Mouse (Mus musculus) forebrain, embryonic 13.5 days (tissue): Measurements from ENCODE around the gene Gadd45b. TPM values are rescaled to one million over a fixed set of nuclear protein-coding genes. Genes with fewer than 3 reads are reported as not detected.

Experiments
- polyA plus RNA-seq: library from polyadenylated mRNA; unstranded; fragments of >200 nt; fragmentation: Nextera tagmentation; extraction: Ambion mirVana; gene quantifications from 2 replicates; pipeline ENCODE4 v1.2.1, GENCODE M21; 2015

Gadd45b gene
- polyA plus RNA-seq, 1 experiment from 2014 or later = 4.9 TPM

Other genes starting within 250 kb of the Gadd45b start
- gene Mob3a, start 228.1 kb upstream of the Gadd45b start, polyA plus RNA-seq = 47.9 and 51.6 TPM in 2 replicates
- gene Izumo4, start 227.9 kb upstream of the Gadd45b start, polyA plus RNA-seq = 24.5 and 26.3 TPM in 2 replicates
- gene Ap3d1, start 187.8 kb upstream of the Gadd45b start, polyA plus RNA-seq = 80.2 and 82.9 TPM in 2 replicates
- gene Dot1l, start 174.9 kb upstream of the Gadd45b start, polyA plus RNA-seq = 19.9 and 21.1 TPM in 2 replicates
- 63.5 and 67.3 TPM in 2 replicates for gene Sf3a2, start 131.9 kb upstream of the Gadd45b start, polyA plus RNA-seq
- 141 and 151 TPM in 2 replicates for gene Plekhj1, start 131.4 kb upstream of the Gadd45b start, polyA plus RNA-seq
- 0.13 TPM in 1 of 2 replicates, not detected in the other for gene Amh, start 124.8 kb upstream of the Gadd45b start, polyA plus RNA-seq
- 0.26 TPM in 1 of 2 replicates, not detected in the other for gene Jsrp1, start 116.6 kb upstream of the Gadd45b start, polyA plus RNA-seq
- gene Oaz1, start 103.4 kb upstream of the Gadd45b start, polyA plus RNA-seq = 1,581 and 1,699 TPM in 2 replicates
- gene Lingo3, start 86.0 kb upstream of the Gadd45b start, polyA plus RNA-seq = 1.7 and 2.0 TPM in 2 replicates
- gene Lsm7, start 74.9 kb upstream of the Gadd45b start, polyA plus RNA-seq = 291 and 325 TPM in 2 replicates
- gene Sppl2b, start 74.8 kb upstream of the Gadd45b start, polyA plus RNA-seq = 40.1 and 45.3 TPM in 2 replicates
- gene Tmprss9, start 58.2 kb upstream of the Gadd45b start, polyA plus RNA-seq = 0.13 and 0.14 TPM in 2 replicates
- gene Timm13, start 29.1 kb upstream of the Gadd45b start, polyA plus RNA-seq = 356 and 364 TPM in 2 replicates
- gene Lmnb2, start 11.8 kb upstream of the Gadd45b start, polyA plus RNA-seq = 54.0 and 54.9 TPM in 2 replicates
- 14.8 and 17.6 TPM in 2 replicates for gene Gng7, start 84.9 kb downstream of the Gadd45b start, polyA plus RNA-seq
- gene Diras1, start 95.6 kb downstream of the Gadd45b start, polyA plus RNA-seq = 13.4 and 15.0 TPM in 2 replicates
- gene Slc39a3, start 107.4 kb downstream of the Gadd45b start, polyA plus RNA-seq = 33.4 and 37.8 TPM in 2 replicates
- gene Sgta, start 130.1 kb downstream of the Gadd45b start, polyA plus RNA-seq = 273 and 305 TPM in 2 replicates
- gene Thop1, start 140.0 kb downstream of the Gadd45b start, polyA plus RNA-seq = 55.8 and 60.5 TPM in 2 replicates
- 0.30 and 0.42 TPM in 2 replicates for gene Creb3l3, start 168.8 kb downstream of the Gadd45b start, polyA plus RNA-seq
- gene Map2k2, start 175.8 kb downstream of the Gadd45b start, polyA plus RNA-seq = 200 and 211 TPM in 2 replicates
- 10.4 and 10.6 TPM in 2 replicates for gene Zbtb7a, start 205.1 kb downstream of the Gadd45b start, polyA plus RNA-seq
- 54.2 and 57.0 TPM in 2 replicates for gene Pias4, start 237.8 kb downstream of the Gadd45b start, polyA plus RNA-seq
- 555 and 583 TPM in 2 replicates for gene Eef2, start 246.6 kb downstream of the Gadd45b start, polyA plus RNA-seq